Mouse (Mus musculus): Measurements from ENCODE around the gene Stam2. TPM values are rescaled to one million over a fixed set of nuclear protein-coding genes. Genes with fewer than 3 reads are reported as not detected.

Gene Stam2
- polyA plus RNA-seq, 1 experiment: 43.0 TPM

DNA sequence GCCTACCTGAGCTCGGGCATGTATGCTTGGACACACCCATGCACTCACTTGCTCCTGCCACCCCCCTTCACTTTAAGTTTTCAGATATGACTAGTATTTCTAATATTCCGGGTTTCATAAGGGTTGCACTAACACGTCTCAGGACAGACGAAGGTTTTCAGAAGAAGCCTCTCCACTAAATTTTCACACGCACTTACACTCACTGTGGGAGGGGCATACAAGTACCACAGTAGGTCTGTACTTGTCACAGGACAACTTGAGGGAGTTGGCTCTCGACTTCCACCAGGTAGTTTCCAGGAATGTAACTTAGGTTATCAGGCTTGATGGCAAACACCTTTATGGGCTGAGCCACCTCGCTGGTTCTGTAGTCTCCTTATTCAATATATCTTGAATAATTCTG lies 8.4 kb downstream of the Stam2 start:
- H3K27ac ChIP-seq (ENCODE audit: insufficient read depth, low read length): no peak overlapping the region
- 0 out of 2 replicates have a peak, but pooled peaks cover 3% of the 10 kb centered on the region for H3K4me1 ChIP-seq (ENCODE audit: control insufficient read depth, insufficient read depth, low read length)
- H3K4me3 ChIP-seq (ENCODE audit: insufficient read depth, low read length): no peak overlapping the region
- no peak for TF ChIP-seq CTCF (IDR thresholded peaks at IDR 0.05; ENCODE audit: borderline replicate concordance, insufficient read depth, low read length)
- TF ChIP-seq POLR2A (IDR thresholded peaks at IDR 0.05; ENCODE audit: low read depth, low read length): no peak

DNA sequence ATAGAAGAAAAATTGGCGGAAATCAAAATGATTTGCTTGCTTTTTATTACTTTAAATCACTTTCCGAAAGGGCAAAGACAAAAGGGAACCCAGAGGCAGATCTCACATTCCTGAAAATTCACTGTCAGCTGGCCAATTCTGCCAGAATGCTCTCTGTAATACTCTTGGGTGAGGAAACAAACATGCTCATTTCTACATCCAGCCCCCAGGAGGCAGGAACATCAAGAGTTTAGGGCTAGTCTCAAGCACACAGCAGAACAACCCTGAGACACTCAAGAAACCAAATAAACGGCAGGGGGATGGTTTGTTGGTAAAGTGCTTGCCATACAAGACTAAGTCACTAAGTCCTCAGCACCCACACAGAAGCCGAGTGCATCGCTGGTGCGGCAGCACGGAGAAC lies 9.5 kb downstream of the Stam2 start:
- no peak overlapping the region for H3K4me3 ChIP-seq (ENCODE audit: insufficient read depth, low read length)
- no peak overlapping the region for H3K27ac ChIP-seq (ENCODE audit: insufficient read depth, low read length)
- no peak for TF ChIP-seq POLR2A (IDR thresholded peaks at IDR 0.05; ENCODE audit: low read depth, low read length)
- TF ChIP-seq CTCF (IDR thresholded peaks at IDR 0.05; ENCODE audit: borderline replicate concordance, insufficient read depth, low read length): no peak
- 0 out of 2 replicates have a peak, but pooled peaks cover 3% of the 10 kb centered on the region for H3K4me1 ChIP-seq (ENCODE audit: control insufficient read depth, insufficient read depth, low read length)

- Histone ChIP-seq H3K4me1 (ENCODE audit: control insufficient read depth, insufficient read depth, low read length) (0 out of 2 replicates have a peak, but pooled peaks cover 3% of the 10 kb centered on the region), H3K27ac (ENCODE audit: insufficient read depth, low read length) (no peak overlapping the region), H3K4me3 (ENCODE audit: insufficient read depth, low read length) (no peak overlapping the region)
- TF ChIP-seq CTCF (IDR thresholded peaks at IDR 0.05; ENCODE audit: borderline replicate concordance, insufficient read depth, low read length) (no peak), POLR2A (IDR thresholded peaks at IDR 0.05; ENCODE audit: low read depth, low read length) (no peak)
Observed at GRCm38 (mm10) chr2:52732001-52732400, 10.1 kb downstream of the Stam2 start.

- no peak overlapping the region for H3K4me3 ChIP-seq (ENCODE audit: insufficient read depth, low read length)
- TF ChIP-seq CTCF (IDR thresholded peaks at IDR 0.05; ENCODE audit: borderline replicate concordance, insufficient read depth, low read length) (no peak), POLR2A (IDR thresholded peaks at IDR 0.05; ENCODE audit: low read depth, low read length) (no peak)
- H3K4me1 ChIP-seq (ENCODE audit: control insufficient read depth, insufficient read depth, low read length): 0 out of 2 replicates have a peak, but pooled peaks cover 3% of the 10 kb centered on the region
- no peak overlapping the region for H3K27ac ChIP-seq (ENCODE audit: insufficient read depth, low read length)
Observed at GRCm38 (mm10) chr2:52730891-52731290, 11.2 kb downstream of the Stam2 start.

DNA sequence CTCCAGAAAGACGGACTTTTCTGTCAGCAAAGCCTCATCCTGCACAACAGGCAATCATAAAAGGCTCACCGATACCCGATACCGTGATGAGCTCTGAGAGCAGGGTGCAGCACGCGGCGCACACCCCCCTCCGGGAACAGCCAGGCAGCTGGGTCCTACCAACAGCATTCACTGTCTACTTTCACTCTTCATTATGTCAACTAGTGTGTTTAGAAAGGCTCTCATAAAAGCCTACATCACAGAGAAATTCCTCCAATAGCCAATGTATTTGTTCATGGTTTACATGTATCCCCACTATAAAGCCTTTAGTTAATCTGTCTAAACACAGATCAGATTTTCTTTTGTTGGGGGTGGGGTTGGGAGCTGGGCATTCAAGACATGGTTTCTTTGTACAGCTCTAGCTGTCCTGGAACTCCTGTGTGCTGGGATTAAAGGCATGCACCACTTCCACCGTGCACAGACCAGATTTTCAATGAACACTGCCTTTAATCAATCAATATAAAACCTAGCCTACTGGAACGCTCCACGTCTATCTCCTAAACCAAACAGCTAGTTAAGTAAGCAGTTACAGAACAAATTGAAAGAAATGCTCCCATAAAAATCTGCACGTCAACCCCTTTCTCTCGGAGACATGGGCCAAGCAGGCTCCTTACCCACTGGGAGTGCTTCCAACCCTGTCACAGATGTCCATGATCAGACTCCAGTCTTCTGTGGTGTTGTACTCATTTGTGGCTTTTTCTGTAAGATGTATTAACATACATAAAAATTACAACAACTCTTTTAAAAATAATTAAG lies 21.7 kb downstream of the Stam2 start:
- no peak overlapping the region for H3K4me3 ChIP-seq (ENCODE audit: insufficient read depth, low read length)
- no peaks in the 10 kb centered on the region for H3K4me1 ChIP-seq (ENCODE audit: control insufficient read depth, insufficient read depth, low read length)
- no peak overlapping the region for H3K27ac ChIP-seq (ENCODE audit: insufficient read depth, low read length)
- TF ChIP-seq CTCF (IDR thresholded peaks at IDR 0.05; ENCODE audit: borderline replicate concordance, insufficient read depth, low read length): no peak
- TF ChIP-seq POLR2A (IDR thresholded peaks at IDR 0.05; ENCODE audit: low read depth, low read length): no peak

GRCm38 (mm10) chr2:52717076-52717475 lies 25.0 kb downstream of the Stam2 start:
- no peaks in the 10 kb centered on the region for H3K4me1 ChIP-seq (ENCODE audit: control insufficient read depth, insufficient read depth, low read length)

GRCm38 (mm10) chr2:52715538-52715937 lies 26.5 kb downstream of the Stam2 start:
- Histone ChIP-seq H3K27ac (ENCODE audit: insufficient read depth, low read length) (no peak overlapping the region), H3K4me1 (ENCODE audit: control insufficient read depth, insufficient read depth, low read length) (no peaks in the 10 kb centered on the region), H3K4me3 (ENCODE audit: insufficient read depth, low read length) (no peak overlapping the region)
- TF ChIP-seq POLR2A (IDR thresholded peaks at IDR 0.05; ENCODE audit: low read depth, low read length) (no peak), CTCF (IDR thresholded peaks at IDR 0.05; ENCODE audit: borderline replicate concordance, insufficient read depth, low read length) (no peak)

More at GRCm38 (mm10) chr2:52717076-52717475, 25.0 kb downstream of the Stam2 start:
- no peak overlapping the region for H3K27ac ChIP-seq (ENCODE audit: insufficient read depth, low read length)
- no peak overlapping the region for H3K4me3 ChIP-seq (ENCODE audit: insufficient read depth, low read length)
- TF ChIP-seq POLR2A (IDR thresholded peaks at IDR 0.05; ENCODE audit: low read depth, low read length): no peak
- TF ChIP-seq CTCF (IDR thresholded peaks at IDR 0.05; ENCODE audit: borderline replicate concordance, insufficient read depth, low read length): no peak

- Histone ChIP-seq H3K27ac (ENCODE audit: insufficient read depth, low read length) (no peak overlapping the region), H3K4me3 (ENCODE audit: insufficient read depth, low read length) (no peak overlapping the region), H3K4me1 (ENCODE audit: control insufficient read depth, insufficient read depth, low read length) (no peaks in the 10 kb centered on the region)
- no peak for TF ChIP-seq POLR2A (IDR thresholded peaks at IDR 0.05; ENCODE audit: low read depth, low read length)
- no peak for TF ChIP-seq CTCF (IDR thresholded peaks at IDR 0.05; ENCODE audit: borderline replicate concordance, insufficient read depth, low read length)
Observed at GRCm38 (mm10) chr2:52714111-52714510, 28.0 kb downstream of the Stam2 start.

DNA sequence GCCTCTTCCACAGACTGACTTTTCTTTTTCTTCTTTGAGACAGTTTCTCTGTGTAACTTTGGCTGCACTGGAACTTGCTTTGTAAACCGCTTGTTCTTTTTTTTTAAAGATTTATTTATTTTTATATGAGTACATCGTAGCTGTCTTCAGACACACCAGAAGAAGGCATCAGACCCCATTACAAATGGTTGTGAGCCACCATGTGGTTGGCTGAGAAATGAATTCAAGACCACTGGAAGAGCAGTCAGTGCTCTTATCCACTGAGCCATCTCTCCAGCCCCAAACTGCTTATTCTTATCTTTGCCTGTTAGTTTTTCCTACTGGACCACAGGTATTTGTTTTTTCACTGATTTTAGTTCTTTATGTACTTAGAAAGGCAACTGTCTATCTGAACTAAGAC lies 31.3 kb downstream of the Stam2 start:
- Histone ChIP-seq H3K4me3 (ENCODE audit: insufficient read depth, low read length) (no peak overlapping the region), H3K4me1 (ENCODE audit: control insufficient read depth, insufficient read depth, low read length) (no peaks in the 10 kb centered on the region), H3K27ac (ENCODE audit: insufficient read depth, low read length) (no peak overlapping the region)
- TF ChIP-seq CTCF (IDR thresholded peaks at IDR 0.05; ENCODE audit: borderline replicate concordance, insufficient read depth, low read length): no peak

GRCm38 (mm10) chr2:52709417-52709816 lies 32.7 kb downstream of the Stam2 start:
- Histone ChIP-seq H3K4me1 (ENCODE audit: control insufficient read depth, insufficient read depth, low read length) (no peaks in the 10 kb centered on the region), H3K27ac (ENCODE audit: insufficient read depth, low read length) (no peak overlapping the region), H3K4me3 (ENCODE audit: insufficient read depth, low read length) (no peak overlapping the region)
- TF ChIP-seq POLR2A (IDR thresholded peaks at IDR 0.05; ENCODE audit: low read depth, low read length) (no peak), CTCF (IDR thresholded peaks at IDR 0.05; ENCODE audit: borderline replicate concordance, insufficient read depth, low read length) (no peak)

All from embryonic fibroblast, embryonic 13.5 days (primary cell).